Mouse (Mus musculus) forebrain, embryonic 11.5 days (tissue): ENCODE measurements around the gene Ppp1cc. TPM values are rescaled to one million over a fixed set of nuclear protein-coding genes. Genes with fewer than 3 reads are reported as not detected.
"Not testable (repeated sequence)": the region's sequence is repeated elsewhere in the genome, so short reads cannot be mapped to it uniquely, and the experiment has no call there.

Experiments used
- ATAC-seq: fragments of 200-750 bp; cut with Nextera tagmentation; replicated peaks from 2 replicates; pipeline ENCODE4 v1.8.0; 2017; ENCODE audit warnings: moderate TSS enrichment; ENCODE audit not compliant: low FRiP score
- DNase-seq: peaks from one replicate; pipeline ENCODE4 v3.0.0-alpha.2; 2017; ENCODE audit warnings: low spot score
- H3K27ac ChIP-seq: fragments of 300-500 bp; sonication (generic); 2 replicates; pipeline ENCODE4 v1.5.1; 2014; ENCODE audit warnings: low read depth, low read length
- H3K27me3 ChIP-seq: fragments of 300-500 bp; sonication (generic); 2 replicates; pipeline ENCODE4 v1.6.1; 2014; ENCODE audit warnings: mild to moderate bottlenecking, low read length, mixed read lengths; ENCODE audit not compliant: control insufficient read depth, insufficient read depth
- H3K36me3 ChIP-seq: fragments of 300-500 bp; sonication (generic); 2 replicates; pipeline ENCODE4 v1.6.1; 2014; ENCODE audit warnings: mild to moderate bottlenecking, low read length, moderate library complexity, mixed read lengths; ENCODE audit not compliant: control insufficient read depth, insufficient read depth
- H3K4me1 ChIP-seq: fragments of 300-500 bp; sonication (generic); replicated peaks from 2 replicates; pipeline ENCODE4 v1.6.1; 2014; ENCODE audit warnings: low read length, mixed read lengths; ENCODE audit not compliant: control insufficient read depth, insufficient read depth
- H3K4me2 ChIP-seq: fragments of 300-500 bp; sonication (generic); 2 replicates; pipeline ENCODE4 v1.6.1; 2014; ENCODE audit warnings: low read depth, mild to moderate bottlenecking, low read length, moderate library complexity, mixed read lengths; ENCODE audit not compliant: severe bottlenecking
- H3K4me3 ChIP-seq: fragments of 300-500 bp; sonication (generic); 2 replicates; pipeline ENCODE4 v1.5.1; 2014; ENCODE audit warnings: low read depth, low read length
- H3K9ac ChIP-seq: fragments of 300-500 bp; sonication (generic); 2 replicates; pipeline ENCODE4 v1.6.1; 2014; ENCODE audit warnings: low read length
- H3K9me3 ChIP-seq: fragments of 300-500 bp; sonication (generic); 2 replicates; pipeline ENCODE4 v1.6.1; 2016; ENCODE audit warnings: low read length, mixed read lengths; ENCODE audit not compliant: control insufficient read depth
- WGBS: fragments of 180-500 bp; shearing (Covaris S2); extraction: QIAGEN DNeasy Blood & Tissue Kit; methylation state at CpG from one replicate; pipeline ENCODE4 v1.1.7; 2014; 5-methylcytosine and 5-hydroxymethylcytosine counted together
- polyA plus RNA-seq: library from polyadenylated mRNA; unstranded; fragments of >200 nt; fragmentation: Nextera tagmentation; extraction: Ambion mirVana; gene quantifications from 2 replicates; pipeline ENCODE4 v1.2.1, GENCODE M21; 2014

The Ppp1cc gene
- polyA plus RNA-seq, 1 experiment from 2014 or later, result 364 TPM

GRCm38 (mm10) chr5:122144825-122145224 lies 13.3 kb upstream of the Ppp1cc start:
- Histone ChIP-seq H3K27ac (no peak overlapping the region), H3K27me3 (no peaks in the 10 kb centered on the region), H3K4me1 (no peaks in the 10 kb centered on the region), H3K9ac (no peak overlapping the region), H3K4me2 (no peak overlapping the region), H3K9me3 (no peaks in the 10 kb centered on the region; the same call in 1 of the 2 replicates), H3K4me3 (no peak overlapping the region), H3K36me3 (no peaks in the 10 kb centered on the region)
- ATAC-seq, result no peak
- 85% methylated on average over 4 of the region's 4 CpGs for WGBS
- DNase-seq, result no peak

- H3K4me3 ChIP-seq, result no peak overlapping the region
- WGBS, result 75% methylated on average over 15 of the region's 15 CpGs
- DNase-seq (no peak), ATAC-seq (no peak)
- H3K9me3 ChIP-seq, result no peaks in the 10 kb centered on the region; the same call in 1 of the 2 replicates
- no peak overlapping the region; the same call in 1 of the 2 replicates for H3K9ac ChIP-seq
- H3K27me3 ChIP-seq, result no peaks in the 10 kb centered on the region
- no peak overlapping the region for H3K27ac ChIP-seq
- no peaks in the 10 kb centered on the region for H3K4me1 ChIP-seq
- no peaks in the 10 kb centered on the region for H3K36me3 ChIP-seq
- no peak overlapping the region for H3K4me2 ChIP-seq
These were observed 12.6 kb upstream of the Ppp1cc start for GRCm38 (mm10) chr5:122145381-122146055.

- no peak overlapping the region for H3K27ac ChIP-seq
- H3K4me1 ChIP-seq, result no peaks in the 10 kb centered on the region
- DNase-seq (no peak), ATAC-seq (no peak)
- no peak overlapping the region for H3K4me2 ChIP-seq
- no peaks in the 10 kb centered on the region; the same call in 1 of the 2 replicates for H3K9me3 ChIP-seq
- H3K9ac ChIP-seq, result no peak overlapping the region
- H3K27me3 ChIP-seq, result no peaks in the 10 kb centered on the region
- no peak overlapping the region for H3K4me3 ChIP-seq
- 64% methylated on average over 10 of the region's 10 CpGs for WGBS
- H3K36me3 ChIP-seq, result no peaks in the 10 kb centered on the region
These were observed 12.0 kb upstream of the Ppp1cc start for GRCm38 (mm10) chr5:122146056-122146580.

DNA sequence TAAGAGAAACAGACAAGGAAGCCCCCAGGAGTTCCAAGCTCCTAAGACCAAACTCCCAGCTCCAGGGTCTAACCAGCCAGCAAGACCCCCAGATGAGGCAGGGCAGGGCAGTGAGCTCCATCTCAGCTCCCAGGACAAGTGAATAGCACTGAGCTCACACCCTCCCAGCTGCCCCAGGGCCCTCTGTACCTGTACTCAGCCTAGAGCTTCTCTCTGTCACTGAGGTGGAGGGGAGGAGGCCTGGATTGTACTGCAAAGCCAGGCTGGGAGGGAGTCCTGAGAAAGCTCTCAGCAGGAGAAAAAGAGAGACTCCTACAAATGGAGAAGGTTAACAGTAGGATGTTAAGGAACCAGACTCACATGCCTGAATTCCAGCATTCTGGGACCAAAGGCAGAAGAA lies 11.5 kb upstream of the Ppp1cc start:
- no peak overlapping the region for H3K9ac ChIP-seq
- DNase-seq (no peak), ATAC-seq (no peak)
- no peak overlapping the region for H3K4me2 ChIP-seq
- H3K9me3 ChIP-seq, result no peaks in the 10 kb centered on the region; the same call in 1 of the 2 replicates
- H3K27me3 ChIP-seq, result no peaks in the 10 kb centered on the region
- H3K36me3 ChIP-seq, result no peaks in the 10 kb centered on the region
- no peaks in the 10 kb centered on the region for H3K4me1 ChIP-seq
- no peak overlapping the region for H3K4me3 ChIP-seq
- H3K27ac ChIP-seq, result no peak overlapping the region

DNA sequence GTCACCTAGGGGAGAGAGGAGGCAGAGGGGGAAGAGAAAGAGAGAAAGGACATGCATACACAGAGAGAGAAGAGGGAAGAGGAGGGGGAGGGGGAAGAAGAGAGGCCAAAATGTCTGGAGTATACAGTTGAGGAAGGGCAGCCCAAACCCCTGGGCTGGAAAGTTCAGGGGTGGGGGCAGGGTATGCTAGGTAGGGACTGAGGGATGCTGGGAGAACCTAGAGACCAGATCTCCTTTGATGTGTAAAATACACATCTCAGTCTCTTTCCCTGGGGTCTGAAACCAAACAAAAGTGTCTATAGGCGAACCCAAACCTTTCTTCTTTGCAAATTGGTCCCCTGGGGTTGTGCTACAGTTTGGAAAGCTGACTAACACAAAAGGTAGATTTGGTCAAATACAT lies 10.0 kb upstream of the Ppp1cc start:
- H3K27ac ChIP-seq, result no peak overlapping the region
- no peak for DNase-seq
- H3K4me1 ChIP-seq, result no peaks in the 10 kb centered on the region
- 52% methylated on average over 1 of the region's 1 CpGs for WGBS
- H3K9me3 ChIP-seq, result no peaks in the 10 kb centered on the region; the same call in 1 of the 2 replicates
- H3K27me3 ChIP-seq, result no peaks in the 10 kb centered on the region
- H3K36me3 ChIP-seq, result no peaks in the 10 kb centered on the region
- H3K4me3 ChIP-seq, result no peak overlapping the region
- ATAC-seq, result no peak
- no peak overlapping the region for H3K9ac ChIP-seq
- H3K4me2 ChIP-seq, result no peak overlapping the region

DNA sequence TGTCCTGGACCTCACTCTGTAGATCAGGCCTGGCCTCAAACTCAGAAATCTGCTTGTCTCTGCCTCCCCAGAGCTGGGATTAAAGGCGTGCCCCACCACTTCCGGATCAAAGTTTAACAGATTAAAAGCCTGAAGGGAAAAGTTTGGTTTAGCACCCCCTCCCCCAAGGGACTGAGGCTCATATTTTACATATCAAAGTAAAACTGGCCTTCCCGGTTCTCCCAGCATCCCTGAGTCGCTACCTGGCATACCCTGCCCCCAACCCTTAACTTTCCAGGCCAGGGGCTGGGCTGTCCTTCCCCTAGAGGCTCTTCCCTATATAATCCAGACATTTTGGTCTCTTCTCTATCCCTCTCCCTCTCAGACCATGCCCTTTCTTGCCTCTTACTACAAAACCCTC lies 8.8 kb upstream of the Ppp1cc start:
- H3K4me3 ChIP-seq, result no peak overlapping the region
- H3K4me1 ChIP-seq, result no peaks in the 10 kb centered on the region
- ATAC-seq (no peak), DNase-seq (no peak)
- H3K27me3 ChIP-seq, result no peaks in the 10 kb centered on the region
- H3K9ac ChIP-seq, result no peak overlapping the region
- no peak overlapping the region for H3K27ac ChIP-seq
- no peaks in the 10 kb centered on the region; the same call in 1 of the 2 replicates for H3K9me3 ChIP-seq
- H3K36me3 ChIP-seq, result no peaks in the 10 kb centered on the region
- no peak overlapping the region for H3K4me2 ChIP-seq
- WGBS, result 53% methylated on average over 4 of the region's 4 CpGs

DNA sequence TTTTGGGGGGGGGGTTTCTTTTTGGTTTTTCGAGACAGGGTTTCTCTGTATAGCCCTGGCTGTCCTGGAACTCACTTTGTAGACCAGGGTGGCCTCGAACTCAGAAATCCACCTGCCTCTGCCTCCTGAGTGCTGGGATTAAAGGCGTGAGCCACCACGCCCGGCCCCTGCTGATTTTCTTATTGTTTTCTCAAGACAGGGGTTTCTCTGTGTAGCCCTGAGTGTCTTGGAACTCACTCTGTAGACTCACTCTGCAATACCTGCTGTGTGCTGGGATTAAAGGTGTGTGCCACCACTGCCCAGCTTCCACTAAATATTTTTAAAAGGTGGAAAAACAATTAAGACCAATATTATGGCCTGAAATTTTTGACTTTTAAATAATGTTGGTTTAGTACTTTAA lies 5.6 kb upstream of the Ppp1cc start:
- not testable (repeated sequence) for H3K27me3 ChIP-seq, DNase-seq, H3K4me2 ChIP-seq, ATAC-seq, H3K27ac ChIP-seq, H3K9me3 ChIP-seq, H3K4me1 ChIP-seq, H3K4me3 ChIP-seq, H3K9ac ChIP-seq, H3K36me3 ChIP-seq
- 92% methylated on average over 5 of the region's 5 CpGs for WGBS

DNA sequence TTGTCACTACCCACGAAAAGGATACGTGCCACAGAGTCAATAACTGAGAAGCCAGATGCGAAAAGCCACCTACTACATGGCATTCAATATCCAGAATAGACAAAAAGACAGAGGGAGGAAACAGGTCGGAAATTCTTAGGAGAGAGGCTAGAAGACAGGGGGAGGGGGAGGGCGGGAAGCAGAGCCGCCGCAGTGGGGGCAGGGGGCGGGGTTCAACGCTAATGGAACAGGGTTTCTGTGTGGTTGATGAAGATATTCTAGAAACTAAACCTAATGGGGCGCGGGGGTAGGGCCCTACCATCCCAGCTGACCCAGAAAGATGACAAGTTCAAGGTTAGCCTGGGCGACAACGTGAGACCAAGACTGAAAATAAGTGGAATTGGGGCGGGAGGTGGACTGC lies 4.1 kb upstream of the Ppp1cc start:
- H3K27me3 ChIP-seq, result no peaks in the 10 kb centered on the region
- no peak overlapping the region for H3K4me3 ChIP-seq

GRCm38 (mm10) chr5:122154782-122155181 lies 3.3 kb upstream of the Ppp1cc start:
- DNase-seq (no peak), ATAC-seq (no peak)
- Histone ChIP-seq H3K36me3 (no peaks in the 10 kb centered on the region), H3K27ac (no peak overlapping the region), H3K4me2 (no peak overlapping the region), H3K9me3 (no peaks in the 10 kb centered on the region), H3K9ac (no peak overlapping the region), H3K4me3 (no peak overlapping the region), H3K27me3 (no peaks in the 10 kb centered on the region), H3K4me1 (peaks cover 9% of the 10 kb centered on the region; the same call in 1 of the 2 replicates)
- WGBS, result 82% methylated on average over 3 of the region's 3 CpGs

More for the DNA sequence above, 4.1 kb upstream of the Ppp1cc start:
- H3K4me2 ChIP-seq, result no peak overlapping the region
- H3K9ac ChIP-seq, result no peak overlapping the region
- H3K36me3 ChIP-seq, result no peaks in the 10 kb centered on the region
- no peak overlapping the region for H3K27ac ChIP-seq
- whole genome bisulfite sequencing, result 34% methylated on average over 12 of the region's 14 CpGs
- DNase-seq (no peak), ATAC-seq (no peak)
- no peaks in the 10 kb centered on the region for H3K9me3 ChIP-seq
- peaks cover 5% of the 10 kb centered on the region; the same call in 1 of the 2 replicates for H3K4me1 ChIP-seq
